Mouse (Mus musculus) spleen, postnatal 14 days (tissue): ENCODE measurements around the gene Cldn19.
A peak's percentile ranks its signal among the peaks of the same experiment; 100 is the strongest.
"Not testable (repeated sequence)": the region's sequence is repeated elsewhere in the genome, so short reads cannot be mapped to it uniquely, and the experiment has no call there.

Experiments used
- DNase-seq, 2 experiments: peaks; one replicate each; pipeline ENCODE4 v3.0.0; 2021 to 2022; ENCODE audit warnings: low spot score in 2 of 2

Cldn19 gene

DNA sequence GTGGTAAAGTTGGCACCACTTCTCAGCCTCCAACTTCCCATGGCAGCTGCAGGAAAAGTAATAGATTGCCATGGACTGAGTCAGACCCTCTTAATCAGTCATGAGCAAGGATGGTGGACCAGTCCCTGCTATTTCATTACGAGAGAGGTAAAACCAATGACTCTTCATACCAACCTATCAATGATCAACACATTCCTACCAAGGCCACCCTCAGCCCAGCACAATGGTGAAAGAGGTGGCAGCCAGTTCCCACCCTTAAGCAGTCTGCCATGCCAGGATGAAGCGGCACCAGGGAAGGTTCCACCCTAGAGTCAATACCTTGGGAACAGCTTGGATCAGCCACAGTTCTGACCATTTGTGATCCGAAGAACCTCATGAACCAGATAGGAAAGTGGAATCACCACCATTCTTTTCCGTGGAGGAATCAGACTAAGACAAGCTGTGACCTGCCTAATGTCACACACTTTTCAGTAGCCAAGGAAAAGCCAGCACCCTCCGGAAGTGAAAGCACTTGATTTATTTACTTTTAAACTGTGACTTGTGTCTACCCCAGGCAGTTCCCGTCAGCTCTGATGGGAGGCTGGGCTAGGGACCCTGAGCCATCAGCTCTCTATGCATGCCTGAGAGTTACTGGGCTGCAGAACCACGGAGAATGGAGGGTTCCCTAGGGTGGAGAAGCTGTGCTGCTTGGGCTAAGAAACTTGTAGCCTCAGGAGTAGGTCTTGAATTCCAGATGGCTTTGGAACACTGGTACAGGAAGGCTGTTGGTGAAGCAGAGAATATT is 3.0 kb upstream of the Cldn19 start:
- no peak for DNase-seq

GRCm38 (mm10) chr4:119254012-119254618 is 1.1 kb upstream of the Cldn19 start:
- DNase-seq, result no peak

GRCm38 (mm10) chr4:119257083-119257482 is 1.9 kb downstream of the Cldn19 start:
- DNase-seq, result no peak

- DNase-seq, result no peak
Observed at GRCm38 (mm10) chr4:119259344-119260254, 4.4 kb downstream of the Cldn19 start.

GRCm38 (mm10) chr4:119261087-119261713 is 6.0 kb downstream of the Cldn19 start:
- no peak for DNase-seq

GRCm38 (mm10) chr4:119262483-119262882 is 7.3 kb downstream of the Cldn19 start:
- no peak for DNase-seq

- DNase-seq, result no peak
Observed at GRCm38 (mm10) chr4:119263459-119263858, 8.2 kb downstream of the Cldn19 start.

DNA sequence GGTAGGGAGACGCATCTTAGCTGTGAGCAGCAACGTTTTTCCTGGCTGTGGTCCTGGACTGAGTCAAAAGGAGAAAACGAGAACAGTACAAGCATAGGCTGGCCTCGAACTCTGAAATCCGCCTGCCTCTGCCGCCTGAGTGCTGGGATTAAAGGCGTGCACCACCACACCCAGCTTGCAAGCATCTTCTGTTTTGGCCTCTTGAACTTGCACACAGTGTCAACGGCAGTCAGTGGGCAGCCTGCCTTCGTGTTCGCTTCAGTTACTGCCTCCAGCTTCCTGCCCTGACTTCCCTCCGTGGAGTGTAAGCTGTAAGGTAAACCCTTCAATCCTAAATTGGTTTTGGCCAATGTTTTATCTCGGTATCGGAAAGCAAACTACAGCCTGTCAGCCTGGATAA is 11.4 kb downstream of the Cldn19 start:
- DNase-seq, result no peak

DNA sequence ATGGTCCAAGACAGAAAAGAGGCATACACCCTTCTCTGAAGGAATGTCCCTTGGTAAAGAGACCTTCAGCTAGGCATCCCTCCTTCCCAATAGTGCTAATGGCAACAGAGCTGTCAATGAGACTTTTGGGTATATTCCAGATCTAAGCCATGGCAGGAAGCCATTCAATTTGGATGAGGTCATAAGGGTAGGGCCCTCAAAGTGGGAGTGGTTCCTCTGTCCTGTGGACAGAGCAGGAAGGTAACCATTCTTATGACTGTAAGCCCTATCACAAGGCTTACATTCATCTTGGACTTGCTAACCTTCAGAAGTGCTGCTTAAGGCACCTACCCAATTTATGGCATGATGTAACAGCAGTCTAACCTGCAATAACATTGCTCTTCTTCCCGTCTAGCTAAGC is 19.4 kb downstream of the Cldn19 start:
- DNase-seq, result no peak

DNA sequence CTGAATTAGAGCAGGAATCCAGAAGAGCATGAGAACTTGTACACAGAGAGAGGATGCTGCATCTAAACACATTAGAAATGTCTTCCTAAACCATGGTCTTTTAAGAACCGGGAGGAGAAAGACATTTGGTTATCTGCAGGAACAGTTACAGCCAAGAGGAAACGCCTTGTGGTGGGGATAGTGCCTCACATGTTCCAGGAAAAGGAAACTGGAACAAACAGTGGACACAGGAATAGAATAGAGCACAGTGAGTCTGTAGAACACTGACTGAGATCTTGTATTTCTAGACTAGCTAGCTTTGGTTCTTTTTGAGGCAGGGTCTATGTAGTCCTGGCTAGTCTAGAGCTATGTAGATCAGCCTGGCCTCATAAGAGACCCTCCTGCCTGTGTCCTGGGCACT is 20.0 kb downstream of the Cldn19 start:
- no peak for DNase-seq

DNA sequence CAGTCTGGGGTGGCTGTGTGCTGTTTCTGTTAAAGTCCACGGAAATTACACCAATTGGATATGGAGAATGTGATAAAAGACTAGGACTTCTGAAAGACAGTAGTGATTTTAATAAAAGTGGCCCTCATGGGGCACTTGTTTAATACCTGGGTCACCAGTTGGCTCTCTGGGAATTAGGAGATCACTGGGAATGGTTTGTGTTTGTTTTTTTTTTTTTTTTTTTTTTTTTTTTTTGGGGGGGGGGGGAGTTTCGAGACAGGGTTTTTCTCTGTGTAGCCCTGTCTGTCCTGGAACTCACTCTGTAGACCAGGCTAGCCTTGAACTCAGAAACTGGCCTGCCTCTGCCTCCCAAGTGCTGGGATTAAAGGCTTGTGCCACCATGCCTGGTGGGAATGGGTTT is 20.5 kb downstream of the Cldn19 start:
- DNase-seq, result no peak

DNA sequence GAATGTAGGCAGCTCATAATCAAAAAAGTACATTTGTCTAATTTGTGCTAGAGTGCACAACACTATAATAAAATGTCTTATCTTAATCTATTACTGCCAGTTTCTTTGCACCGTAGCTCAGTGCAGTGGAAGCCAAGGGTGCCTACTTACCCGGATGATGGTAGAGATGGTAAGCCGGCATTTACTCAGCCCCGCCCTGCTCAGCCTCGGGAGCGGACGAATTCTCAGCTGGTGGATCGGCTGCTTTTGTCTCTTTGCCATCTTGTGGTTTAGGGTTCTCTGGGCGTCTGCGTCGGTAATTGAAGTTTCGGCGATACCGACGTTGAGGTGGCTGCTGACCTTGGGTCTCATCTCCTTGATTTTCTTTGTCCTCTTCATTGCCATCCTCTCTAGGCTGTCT is 23.6 kb downstream of the Cldn19 start:
- not testable (repeated sequence) for DNase-seq

DNA sequence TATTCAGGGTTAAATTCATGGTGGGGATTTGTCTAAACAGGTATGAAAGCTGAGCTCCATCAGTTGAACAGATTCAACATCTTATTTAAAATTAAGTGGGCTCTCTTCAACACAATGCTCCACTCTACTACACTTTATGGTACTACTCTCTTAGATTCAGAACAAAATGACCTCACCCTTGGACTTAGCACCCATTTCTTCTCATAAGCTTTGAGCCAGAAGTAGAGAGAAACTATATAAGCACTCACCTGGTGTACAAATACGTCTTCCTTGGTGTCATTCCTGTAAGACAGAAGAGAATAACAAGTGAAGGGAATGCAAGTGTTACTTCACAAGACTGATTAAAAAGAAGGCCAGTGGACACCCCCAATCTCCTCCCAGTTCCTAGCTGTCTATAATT is 29.6 kb downstream of the Cldn19 start:
- no peak for DNase-seq

DNA sequence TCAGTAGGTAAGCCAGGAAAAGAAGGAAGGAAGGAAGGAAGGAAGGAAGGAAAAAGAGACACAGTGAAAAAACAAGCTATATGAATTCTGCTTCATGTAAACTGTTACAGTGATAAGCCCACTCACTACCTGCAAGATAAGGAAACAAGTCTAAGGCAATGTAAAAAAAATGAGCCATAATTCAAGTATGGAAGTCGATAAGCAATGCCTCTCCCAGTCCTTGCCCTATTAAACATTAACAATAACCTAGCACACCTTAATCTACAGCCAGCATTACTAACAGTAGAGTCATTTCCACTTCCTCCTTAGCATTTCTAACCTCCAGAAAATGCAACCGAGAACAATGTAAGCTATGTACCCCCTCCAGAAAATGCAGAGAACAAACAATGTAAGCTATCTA is 30.1 kb downstream of the Cldn19 start:
- DNase-seq, result no peak

- DNase-seq, result no peak
Observed at GRCm38 (mm10) chr4:119291921-119292320, 36.7 kb downstream of the Cldn19 start.

GRCm38 (mm10) chr4:119292771-119293573 is 37.8 kb downstream of the Cldn19 start:
- DNase-seq, result peak in 1 of 2 experiments; percentile 40

GRCm38 (mm10) chr4:119293574-119294258 is 38.5 kb downstream of the Cldn19 start:
- peak in 1 of 2 experiments; percentile 15 for DNase-seq

DNA sequence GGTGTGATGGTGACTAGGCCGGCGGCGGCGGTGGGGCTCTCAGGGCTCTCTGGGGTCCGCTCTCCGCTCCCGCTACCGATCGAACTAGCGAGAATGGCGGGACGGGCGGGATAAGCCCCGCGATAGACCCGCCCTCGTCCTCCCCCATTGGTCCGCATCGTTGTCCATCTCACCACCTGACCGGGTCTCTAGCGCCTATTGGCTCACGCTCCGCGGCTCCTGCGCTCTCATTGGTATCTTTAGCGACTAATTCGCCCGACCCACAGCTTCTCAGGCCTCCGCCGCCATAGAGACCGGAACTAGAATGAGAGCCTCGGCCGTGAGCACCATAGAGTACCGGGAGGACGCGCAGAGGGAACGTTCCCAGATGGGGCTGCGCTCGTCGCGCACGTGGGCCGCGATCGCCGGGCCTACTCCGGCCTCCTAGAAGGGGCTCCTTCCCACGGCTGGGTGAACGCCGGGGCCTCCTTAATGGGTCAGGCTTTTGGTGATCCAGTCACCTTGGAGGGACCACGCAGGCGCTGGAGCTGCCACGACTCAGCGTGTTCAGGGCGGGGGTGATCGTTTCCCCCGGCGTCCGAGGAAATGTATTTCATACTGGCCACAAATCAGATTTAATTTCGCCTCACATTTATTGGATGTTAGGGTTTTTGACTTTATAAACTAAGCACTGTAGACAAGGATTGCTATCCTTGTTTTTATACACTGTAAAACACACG is 39.4 kb downstream of the Cldn19 start, which contains the start of gene Ybx1:
Gene Ybx1 (minus strand): TSS at position 190 of the 719 bp plus-strand sequence.
- DNase-seq, result peak; percentile 99 to 100

- no peak for DNase-seq
Observed at GRCm38 (mm10) chr4:119295134-119295453, 39.9 kb downstream of the Cldn19 start.

DNA sequence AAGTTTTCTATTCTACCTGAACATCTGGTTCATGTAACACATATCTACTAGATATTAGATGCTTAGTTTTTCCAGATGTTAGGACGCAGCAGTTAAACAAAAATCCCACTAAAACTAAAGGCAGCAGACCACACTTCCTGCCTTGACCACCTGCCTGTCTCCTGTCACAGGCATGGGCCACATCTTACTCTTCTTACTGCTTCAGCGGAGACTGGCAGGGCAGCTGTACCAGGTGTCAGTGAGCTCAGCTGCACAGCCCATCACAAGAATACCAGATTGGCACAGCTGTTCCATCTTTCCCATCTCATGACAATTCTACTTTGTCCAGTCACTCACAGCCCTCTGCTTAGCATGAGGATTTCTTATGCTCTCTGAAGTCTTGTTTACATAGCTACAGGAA is 42.1 kb downstream of the Cldn19 start:
- no peak for DNase-seq
